Mouse (Mus musculus): ENCODE measurements around the gene Lrfn5.

GRCm38 (mm10) chr12:61607871-61608270 is 84.9 kb downstream of the Lrfn5 start:
- no peak for TF ChIP-seq CTCF (IDR thresholded peaks at IDR 0.05; ENCODE audit: control insufficient read depth, insufficient read depth, low read length)
- no peak for TF ChIP-seq POLR2A (IDR thresholded peaks at IDR 0.05; ENCODE audit: borderline replicate concordance, control insufficient read depth, low read depth, low read length)
